Mouse (Mus musculus) G1E (cell line): ENCODE results near the gene Abcc5.

Source experiments
- CTCF ChIP-seq: IDR thresholded peaks from 2 replicates; pipeline ENCODE4 v1.5.1; 2012; ENCODE audit warnings: low read depth, low read length, inconsistent platforms, mixed read lengths
- GATA2 ChIP-seq: IDR thresholded peaks from 2 replicates; pipeline ENCODE4 v1.6.1; 2012; ENCODE audit warnings: low read depth, low read length, inconsistent platforms, borderline replicate concordance
- POLR2AphosphoS5 ChIP-seq: IDR thresholded peaks from 2 replicates; pipeline ENCODE4 v1.6.1; 2012; ENCODE audit warnings: low read depth, low read length, inconsistent platforms; ENCODE audit not compliant: insufficient replicate concordance
- TAL1 ChIP-seq: conservative IDR thresholded peaks from 2 replicates; pipeline ENCODE4 v1.6.1; 2012; ENCODE audit warnings: low read depth, low read length, inconsistent platforms, mixed read lengths

- TF ChIP-seq CTCF (no peak), GATA2 (no peak), TAL1 (no peak), POLR2AphosphoS5 (no peak)
These were observed 113.9 kb downstream of the Abcc5 start for GRCm38 (mm10) chr16:20312272-20312671.
